Mouse (Mus musculus) myocyte (in vitro differentiated cells): ENCODE measurements at regions not wholly inside any gene's neighbourhood (a gene's known extent, or its start where the extent isn't known, plus 50 kb on each side); places are given as distances from the start of the nearest gene placed in this dataset.

ENCODE experiments used
- CEBPB ChIP-seq: IDR thresholded peaks from 2 replicates; pipeline ENCODE4 v1.6.1; 2011; ENCODE audit warnings: mild to moderate bottlenecking, moderate library complexity; ENCODE audit not compliant: poor library complexity, insufficient read depth, severe bottlenecking
- E2F4 ChIP-seq: IDR thresholded peaks from one replicate; pipeline ENCODE4 v1.6.1; 2011; ENCODE audit warnings: mild to moderate bottlenecking, control low read depth, moderate library complexity; ENCODE audit not compliant: insufficient read depth
- MAX ChIP-seq: IDR thresholded peaks from one replicate; pipeline ENCODE4 v1.6.1; 2011; ENCODE audit warnings: low read depth, mild to moderate bottlenecking, control low read depth
- MYOG ChIP-seq, 3 experiments: IDR thresholded peaks; one replicate each; pipeline ENCODE4 v1.6.1; 2011; ENCODE audit warnings: control low read depth in 2 of 3, low read depth in 2 of 3, mild to moderate bottlenecking in 2 of 3; ENCODE audit not compliant: insufficient read length in 2 of 3, control insufficient read depth in 1 of 3, insufficient read depth in 1 of 3
- POLR2A ChIP-seq: IDR thresholded peaks from one replicate; pipeline ENCODE4 v1.6.1; 2011; ENCODE audit warnings: low read depth, mild to moderate bottlenecking, control low read depth, moderate library complexity; ENCODE audit not compliant: insufficient read length
- REST ChIP-seq: IDR thresholded peaks from one replicate; pipeline ENCODE4 v1.6.1; 2011; ENCODE audit warnings: mild to moderate bottlenecking, control low read depth, moderate library complexity; ENCODE audit not compliant: insufficient read depth, insufficient read length
- TCF3 ChIP-seq: IDR thresholded peaks from one replicate; pipeline ENCODE4 v1.6.1; 2011; ENCODE audit warnings: low read depth, control low read depth; ENCODE audit not compliant: insufficient read length
- USF1 ChIP-seq: IDR thresholded peaks from one replicate; pipeline ENCODE4 v1.6.1; 2011; ENCODE audit warnings: low read depth, mild to moderate bottlenecking, control low read depth, moderate library complexity

DNA sequence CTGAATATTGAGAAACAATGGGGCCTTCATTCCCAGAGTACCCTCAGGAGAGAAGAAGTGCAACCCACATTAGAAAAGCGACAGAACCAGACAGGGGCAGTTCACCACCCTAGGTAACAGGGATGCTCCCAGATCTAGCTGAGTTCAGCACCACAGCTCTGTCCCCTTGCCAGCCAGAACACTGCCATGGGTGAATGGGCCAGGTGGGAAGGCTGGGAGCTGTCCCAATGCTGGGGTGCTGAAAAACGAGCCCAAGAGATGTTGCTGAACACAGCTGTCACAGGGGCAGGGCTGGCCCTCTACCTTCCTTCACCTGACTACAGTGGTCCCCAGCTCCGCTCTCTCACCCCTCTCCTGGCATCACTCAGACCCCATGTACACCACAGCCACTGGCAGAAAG is 193.3 kb upstream of the Igsf21 start:
- TF ChIP-seq POLR2A: no peak
- TF ChIP-seq REST: peak; percentile 95
- TF ChIP-seq E2F4: no peak
- no peak for TF ChIP-seq USF1
- TF ChIP-seq MAX: no peak
- TF ChIP-seq CEBPB: no peak
- no peak for TF ChIP-seq TCF3
- peak in 1 of 3 experiments; percentile 49 for TF ChIP-seq MYOG (IDR thresholded peaks at IDR 0.05; ENCODE audit: control insufficient read depth in 1 of 3, insufficient read depth in 1 of 3, insufficient read length in 2 of 3, low read depth in 2 of 3)
